Mouse (Mus musculus) kidney, adult 2 months (tissue): Measurements from ENCODE around the gene Ltbp3.

Experiments
- CTCF ChIP-seq: fragments of 200-500 bp; conservative IDR thresholded peaks from 2 replicates; pipeline ENCODE4 v1.5.1; 2011; ENCODE audit warnings: low read depth, mild to moderate bottlenecking, control low read depth, low read length, moderate library complexity, mixed read lengths; ENCODE audit not compliant: insufficient read depth, insufficient read length
- POLR2A ChIP-seq: fragments of 200-500 bp; IDR thresholded peaks from one replicate; pipeline ENCODE4 v1.6.1; 2011; ENCODE audit warnings: low read depth, low read length, control low read depth

GRCm38 (mm10) chr19:5801432-5801964, 60.8 kb downstream of the Ltbp3 start:
- TF ChIP-seq CTCF (no peak), POLR2A (no peak)
